Mouse (Mus musculus): ENCODE measurements around the gene Ccdc85b.

Gene Ccdc85b

DNA sequence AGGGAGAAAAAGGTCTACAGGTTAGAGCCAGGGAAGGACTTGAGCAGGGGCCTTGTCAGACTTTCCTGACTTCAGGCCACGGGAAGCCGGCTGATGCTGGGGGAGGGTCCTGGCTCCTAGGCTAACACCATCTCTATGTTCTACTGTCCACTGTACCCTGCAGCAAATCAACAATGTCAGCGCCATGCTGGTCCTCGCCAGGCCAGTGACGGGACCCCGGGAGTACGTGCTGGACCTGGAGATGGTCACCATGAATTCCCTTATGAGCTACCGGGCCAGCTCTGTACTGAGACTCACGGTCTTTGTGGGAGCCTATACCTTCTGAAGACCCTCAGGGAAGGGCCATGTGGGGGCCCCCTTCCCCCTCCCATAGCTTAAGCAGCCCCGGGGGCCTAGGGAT is 23.7 kb upstream of the Ccdc85b start:
- DNase-seq (ENCODE audit: low spot score): no peak

DNA sequence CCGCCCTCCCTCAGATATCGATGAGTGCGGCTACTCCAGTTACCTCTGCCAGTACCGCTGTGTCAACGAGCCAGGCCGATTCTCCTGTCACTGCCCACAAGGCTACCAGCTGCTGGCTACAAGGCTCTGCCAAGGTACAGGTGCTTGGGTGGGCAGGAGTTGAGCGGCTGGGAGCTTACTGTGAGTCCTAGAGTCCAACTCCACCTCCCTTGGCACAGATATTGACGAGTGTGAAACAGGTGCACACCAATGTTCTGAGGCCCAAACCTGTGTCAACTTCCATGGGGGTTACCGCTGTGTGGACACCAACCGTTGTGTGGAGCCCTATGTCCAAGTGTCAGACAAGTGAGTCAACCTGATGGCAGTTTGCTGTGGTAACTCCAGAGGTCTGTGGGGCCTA is 22.3 kb upstream of the Ccdc85b start:
- no peak for DNase-seq (ENCODE audit: low spot score)

DNA sequence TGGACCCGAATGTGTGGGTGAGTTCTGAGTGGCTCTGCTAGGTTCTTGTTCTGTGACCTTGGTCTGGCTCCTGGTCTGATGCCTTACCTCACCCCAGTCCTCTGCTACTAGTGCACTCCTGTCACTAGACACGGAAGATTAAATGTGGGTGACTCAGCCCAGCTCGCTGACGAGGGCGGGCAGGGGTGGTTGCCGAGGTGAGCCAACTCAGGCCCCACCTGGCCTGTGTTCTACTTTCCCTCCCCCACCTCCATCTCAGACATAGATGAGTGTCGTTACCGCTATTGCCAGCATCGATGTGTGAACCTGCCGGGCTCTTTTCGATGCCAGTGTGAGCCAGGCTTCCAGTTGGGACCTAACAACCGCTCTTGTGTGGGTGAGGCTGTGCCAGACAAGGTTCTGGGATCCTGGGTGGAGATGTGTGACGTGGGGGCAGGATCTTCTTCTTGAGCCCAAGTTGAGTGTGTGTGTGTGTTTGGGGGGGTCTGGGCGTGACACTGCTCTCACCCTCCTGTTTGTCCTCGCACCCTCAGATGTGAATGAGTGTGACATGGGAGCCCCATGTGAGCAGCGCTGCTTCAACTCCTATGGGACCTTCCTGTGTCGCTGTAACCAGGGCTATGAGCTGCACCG is 20.1 kb upstream of the Ccdc85b start:
- DNase-seq (ENCODE audit: low spot score): no peak

DNA sequence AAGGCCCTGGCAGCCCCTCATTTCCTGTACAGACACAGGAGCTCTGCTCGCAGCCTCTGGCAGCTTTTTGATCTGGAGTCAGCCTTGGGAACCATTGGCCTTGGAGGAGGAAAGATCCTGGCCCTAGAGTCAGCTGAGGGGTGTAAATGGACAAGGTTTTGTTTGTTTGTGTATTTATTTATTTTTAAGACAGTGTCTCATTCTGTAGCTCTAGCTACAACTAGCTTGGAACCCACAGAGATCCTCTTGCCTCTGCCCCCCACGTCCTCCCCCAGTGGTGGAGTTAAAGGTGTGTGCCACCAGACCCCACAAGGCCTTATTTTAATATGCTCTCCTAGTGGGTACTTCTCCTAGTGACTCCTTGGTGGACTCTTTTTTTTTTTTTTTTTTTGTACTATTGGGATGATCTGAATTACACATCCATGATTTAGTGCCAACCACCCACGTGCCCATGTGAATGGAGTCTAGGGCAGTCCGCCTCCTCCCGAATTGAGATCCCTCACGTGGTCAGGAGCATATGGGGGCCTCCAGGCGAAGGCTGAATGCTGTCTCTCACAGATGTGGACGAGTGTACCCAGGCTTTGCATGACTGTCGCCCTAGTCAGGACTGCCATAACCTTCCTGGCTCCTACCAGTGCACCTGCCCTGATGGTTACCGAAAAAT is 19.4 kb upstream of the Ccdc85b start:
- no peak for DNase-seq (ENCODE audit: low spot score)

DNA sequence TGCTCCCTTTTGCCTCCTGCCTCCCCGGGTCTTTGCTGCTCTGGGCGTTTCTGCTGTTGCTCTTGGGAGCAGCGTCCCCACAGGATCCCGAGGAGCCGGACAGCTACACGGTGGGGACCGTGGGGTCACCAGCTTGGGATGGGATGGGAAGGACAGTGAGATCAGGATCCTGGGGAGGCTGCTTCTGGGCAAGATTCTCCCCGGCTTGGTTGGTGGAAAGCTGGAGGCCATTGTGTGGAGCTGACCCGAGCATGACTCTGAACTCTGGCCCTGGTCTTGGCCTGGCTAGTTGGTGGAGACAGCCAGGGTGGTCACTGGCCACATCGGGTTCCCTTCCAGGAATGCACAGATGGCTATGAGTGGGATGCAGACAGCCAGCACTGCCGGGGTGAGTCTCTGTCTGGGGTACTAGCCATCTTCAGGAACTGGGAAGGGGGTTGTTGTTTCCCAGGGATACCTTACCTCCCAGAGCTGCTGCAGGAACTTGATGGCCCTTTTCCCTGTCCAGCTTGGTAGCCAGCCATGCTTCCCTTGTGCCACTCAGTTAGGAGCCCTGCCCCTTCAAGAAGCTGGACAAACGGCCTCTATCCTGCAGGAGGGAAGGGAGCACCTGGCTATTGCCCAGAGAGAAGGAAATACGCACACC is 17.5 kb upstream of the Ccdc85b start:
- DNase-seq (ENCODE audit: low spot score): no peak

- no peak for DNase-seq (ENCODE audit: low spot score)
These were observed 16.8 kb upstream of the Ccdc85b start for GRCm38 (mm10) chr19:5474281-5475068.

DNA sequence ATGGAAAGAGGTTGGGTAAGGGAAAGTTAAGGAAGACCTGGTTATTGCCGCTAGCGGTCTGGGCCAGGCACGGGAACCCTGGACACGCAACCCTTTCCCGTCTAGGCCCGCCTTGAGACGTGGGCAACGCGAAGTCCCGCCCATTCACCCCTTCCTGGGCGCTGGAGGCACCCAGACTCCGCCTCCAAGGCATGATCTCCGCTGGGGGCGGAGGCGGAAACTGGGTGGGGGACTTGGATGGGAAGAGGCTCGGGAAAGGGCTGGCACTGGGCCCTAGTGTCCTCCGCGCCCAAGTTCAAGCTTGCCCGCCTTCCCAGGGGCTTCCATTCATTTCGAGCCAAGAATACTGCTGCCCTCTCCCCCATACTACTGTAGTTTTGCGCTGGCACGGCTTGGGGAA is 16.0 kb upstream of the Ccdc85b start, which contains the start of gene Efemp2:
TSS of gene Efemp2 (plus strand) at position 235 of the 400 bp plus-strand sequence.
- DNase-seq (ENCODE audit: low spot score): no peak

DNA sequence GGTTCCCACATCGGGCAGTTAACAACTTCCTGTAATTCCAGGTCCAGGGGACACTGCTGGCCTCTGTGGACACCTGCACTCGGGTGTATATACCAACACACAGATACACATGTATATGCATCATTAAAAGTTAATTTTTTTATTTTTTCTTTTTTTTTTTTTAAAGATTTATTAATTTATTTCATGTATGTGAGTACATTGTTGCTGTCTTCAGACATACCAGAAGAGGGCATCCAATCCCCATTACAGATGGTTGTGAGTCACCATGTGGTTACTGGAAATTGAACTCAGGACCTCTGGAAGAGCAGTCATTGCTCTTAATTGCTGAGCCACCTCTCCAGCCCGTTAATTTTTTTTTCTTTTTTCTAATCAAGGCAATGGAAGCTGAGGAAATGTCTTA is 15.2 kb upstream of the Ccdc85b start:
- DNase-seq (ENCODE audit: low spot score): no peak

DNA sequence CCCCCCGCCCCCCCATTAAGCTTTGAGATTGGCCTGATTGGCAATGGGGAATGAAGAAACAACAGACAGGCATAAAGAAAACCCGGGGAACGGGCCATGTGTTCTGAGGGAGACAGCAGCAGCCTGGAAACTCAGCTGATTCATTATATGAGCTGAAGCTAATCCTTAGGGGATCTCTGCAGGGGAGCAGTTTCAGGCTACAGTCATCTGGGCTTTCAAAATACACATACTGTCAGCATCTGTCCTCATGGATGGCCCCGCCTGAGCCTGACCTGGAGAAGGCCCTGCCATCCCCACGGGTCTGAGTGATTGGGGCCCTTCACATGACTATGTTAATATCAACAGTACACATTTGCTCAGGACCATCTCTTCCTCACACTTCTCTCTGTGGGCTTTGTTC is 14.2 kb upstream of the Ccdc85b start:
- no peak for DNase-seq (ENCODE audit: low spot score)

DNA sequence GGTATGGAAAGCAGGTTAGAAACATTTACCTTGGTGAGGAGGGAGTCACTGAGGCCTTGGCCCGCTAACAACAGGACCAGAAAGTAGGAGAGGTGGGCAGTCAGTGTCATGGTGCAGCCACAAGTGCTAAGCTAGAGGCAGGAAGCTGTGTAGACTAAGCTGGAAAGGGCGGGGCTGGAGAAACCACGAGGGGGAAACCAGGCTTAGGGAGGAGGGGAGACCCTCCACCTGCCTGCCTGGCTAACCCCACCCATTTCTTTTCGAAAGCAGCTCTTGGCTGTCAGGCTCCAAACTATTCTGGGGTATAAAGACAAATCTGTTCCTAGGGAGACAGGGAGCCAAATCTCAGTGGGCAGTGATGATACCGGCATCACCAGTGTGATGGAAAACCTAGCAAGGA is 10.7 kb upstream of the Ccdc85b start, which contains the start of gene Ctsw:
TSS of gene Ctsw (minus strand) at position 134 of the 400 bp plus-strand sequence.
- no peak for DNase-seq (ENCODE audit: low spot score)

DNA sequence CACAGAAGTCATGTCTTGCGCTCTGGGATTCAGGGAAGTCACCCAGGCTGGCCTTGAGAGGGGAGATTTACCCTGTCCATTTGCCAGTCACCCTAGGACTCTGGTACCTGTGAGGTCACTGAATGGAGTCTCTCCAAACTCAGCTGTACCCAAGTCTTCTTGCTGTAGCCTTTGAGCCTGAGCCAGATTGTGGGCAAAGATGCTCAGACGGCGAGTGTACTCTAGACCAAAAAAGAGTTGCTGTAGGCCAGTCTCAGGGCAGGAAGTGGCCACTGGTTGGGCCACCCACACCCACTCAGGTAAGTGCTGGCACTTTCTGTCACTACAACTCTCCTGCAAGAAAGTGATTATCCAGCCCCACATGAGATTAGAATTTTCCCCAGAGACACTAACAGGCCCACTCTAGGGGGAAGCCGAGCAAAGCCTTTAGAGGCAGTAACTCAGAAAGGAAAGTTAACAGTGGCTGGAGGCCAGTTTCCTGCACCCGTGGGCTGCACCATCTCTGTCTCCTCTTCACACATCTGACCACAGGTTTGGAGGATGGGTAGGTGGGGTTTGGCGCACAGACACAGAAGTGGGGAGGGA is 9.3 kb upstream of the Ccdc85b start:
- no peak for DNase-seq (ENCODE audit: low spot score)

GRCm38 (mm10) chr19:5465037-5465436 is 7.3 kb upstream of the Ccdc85b start:
- DNase-seq (ENCODE audit: low spot score): no peak

DNA sequence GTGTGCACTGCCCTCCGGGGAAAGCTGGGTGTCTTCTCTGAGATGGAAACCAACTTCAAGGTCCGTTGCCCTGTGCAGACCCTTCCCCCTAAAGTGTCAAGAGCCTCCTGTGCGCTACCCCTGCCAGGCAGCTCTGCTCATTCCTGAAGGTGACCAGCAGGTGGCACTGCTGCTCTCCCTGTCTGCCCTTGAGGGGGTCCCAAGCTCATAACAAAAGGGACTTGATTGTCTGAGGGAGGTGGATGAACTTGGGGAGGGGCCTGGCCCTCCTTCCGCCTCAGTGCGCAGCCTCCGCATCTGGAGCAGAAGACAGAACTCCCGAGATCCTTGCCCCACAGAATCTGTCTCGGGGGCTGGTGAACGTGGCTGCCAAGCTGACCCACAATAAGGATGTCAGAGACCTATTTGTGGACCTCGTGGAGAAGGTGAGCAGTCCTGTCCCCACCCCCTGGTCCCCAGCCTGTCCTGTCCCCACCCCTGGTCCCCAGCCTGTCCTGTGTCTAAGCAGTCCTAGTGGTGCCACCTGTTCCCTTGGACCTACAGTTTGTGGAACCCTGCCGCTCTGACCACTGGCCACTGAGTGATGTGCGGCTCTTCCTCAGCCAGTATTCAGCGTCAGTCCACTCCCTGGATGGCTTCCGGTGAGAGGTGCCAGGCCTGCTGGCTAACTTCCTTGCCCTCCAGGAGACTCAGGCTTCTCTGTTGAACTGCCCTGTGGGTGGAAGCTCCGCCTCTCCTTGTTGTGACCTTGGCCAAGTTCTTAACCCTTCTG is 6.3 kb upstream of the Ccdc85b start:
- DNase-seq (ENCODE audit: low spot score): no peak

DNA sequence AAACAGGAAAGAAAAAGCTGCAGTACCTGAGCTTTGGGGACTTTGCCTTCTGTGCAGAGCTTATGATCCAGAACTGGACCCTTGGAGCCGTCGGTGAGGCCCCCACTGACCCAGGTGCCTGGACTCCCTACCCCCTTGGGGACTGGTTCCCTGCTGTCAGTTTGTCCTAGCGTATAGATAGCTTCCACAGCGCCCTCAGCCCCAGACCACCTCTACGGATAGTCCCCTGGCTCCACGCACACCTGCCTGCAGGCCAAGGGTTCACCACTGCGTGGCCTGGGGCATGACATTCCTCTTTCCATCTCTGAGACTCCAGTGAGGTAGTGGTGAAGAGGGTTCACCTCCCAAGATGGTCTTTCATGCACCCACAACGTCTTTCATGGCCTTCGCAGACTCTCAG is 5.5 kb upstream of the Ccdc85b start:
- DNase-seq (ENCODE audit: low spot score): no peak

- no peak for DNase-seq (ENCODE audit: low spot score)
These were observed 3.7 kb upstream of the Ccdc85b start for GRCm38 (mm10) chr19:5461411-5461810.

DNA sequence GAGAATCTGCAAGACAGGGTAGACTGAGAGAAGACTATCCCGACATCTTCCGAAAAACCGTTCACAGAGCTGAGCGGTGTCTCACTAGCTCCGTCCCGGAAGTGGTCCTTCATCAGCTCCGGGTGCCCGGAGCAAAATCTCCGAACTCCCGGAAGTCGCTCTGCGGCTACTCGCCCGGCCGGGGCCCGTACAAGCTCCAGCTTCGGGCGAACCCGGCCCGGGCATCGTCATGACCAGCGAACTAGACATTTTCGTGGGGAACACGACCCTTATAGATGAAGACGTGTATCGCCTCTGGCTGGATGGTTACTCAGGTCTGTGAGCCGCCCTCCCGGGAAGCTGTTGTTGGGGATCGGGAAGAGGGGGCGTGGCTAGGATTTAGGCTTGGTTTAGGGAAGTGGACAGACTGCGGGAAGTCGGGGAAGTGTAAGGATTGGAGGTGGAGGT is 2.8 kb upstream of the Ccdc85b start, which contains the start of gene Fibp:
TSS of gene Fibp (plus strand) at position 151 of the 447 bp plus-strand sequence.
- peak; percentile 54 for DNase-seq (ENCODE audit: low spot score)

DNA sequence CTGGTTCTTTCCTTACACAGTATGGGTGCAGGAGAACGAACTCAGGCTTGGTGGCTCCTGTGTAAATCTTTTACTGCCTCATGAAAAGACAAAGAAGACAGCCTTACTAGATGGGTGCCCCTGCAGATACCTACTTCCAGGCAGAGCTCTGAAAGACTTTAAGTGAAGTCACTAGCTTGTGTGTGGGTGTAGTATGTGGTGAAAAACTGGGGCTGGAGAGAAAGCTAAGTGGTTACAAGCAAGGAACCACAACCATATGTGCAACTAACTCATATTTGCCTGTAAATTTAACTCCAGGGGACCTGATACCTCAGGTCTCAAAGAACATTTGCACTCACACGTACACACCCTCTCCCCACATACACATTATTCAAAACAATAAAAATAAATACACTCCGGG is 2.2 kb upstream of the Ccdc85b start:
- no peak for DNase-seq (ENCODE audit: low spot score)

DNA sequence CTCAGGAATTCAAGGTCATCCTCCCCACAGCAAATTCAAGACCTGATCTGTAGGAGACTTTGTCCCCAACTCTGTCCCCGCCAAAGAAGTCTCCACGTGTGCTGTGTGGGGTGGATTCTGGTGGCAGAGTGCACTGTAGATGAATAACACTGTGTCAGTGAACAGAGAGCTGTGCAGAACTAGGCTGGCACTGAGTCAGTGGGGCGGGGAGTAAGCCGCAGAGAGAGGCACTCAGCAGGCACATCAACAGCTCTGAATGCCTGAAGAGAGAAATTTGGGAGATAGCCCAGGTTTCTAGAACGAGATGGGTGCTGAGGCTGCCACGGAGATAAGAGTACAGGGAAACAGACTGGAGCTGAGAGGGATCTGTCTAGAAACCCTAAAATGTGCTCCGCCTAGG is 1.3 kb upstream of the Ccdc85b start:
- DNase-seq (ENCODE audit: low spot score): no peak

GRCm38 (mm10) chr19:5456922-5457745 is 560 bp downstream of the Ccdc85b start:
- peak; percentile 75 for DNase-seq (ENCODE audit: low spot score)

GRCm38 (mm10) chr19:5456241-5456921 is 1.3 kb downstream of the Ccdc85b start:
- no peak for DNase-seq (ENCODE audit: low spot score)
